Mouse (Mus musculus): ENCODE results near the gene Oxsr1. TPM values are rescaled to one million over a fixed set of nuclear protein-coding genes. Genes with fewer than 3 reads are reported as not detected.
"Not testable (repeated sequence)": the region's sequence is repeated elsewhere in the genome, so short reads cannot be mapped to it uniquely, and the experiment has no call there.

Gene Oxsr1
- total RNA-seq (2021): 10 to 100 TPM; 48.4 to 51.0 TPM
- long read RNA-seq, experiment 1, full-length matches to known transcripts: 15 of 26 reads
- long read RNA-seq, experiment 1, partial matches to known transcripts: 5 of 26 reads
- long read RNA-seq, experiment 1, other reads (novel, unspliced or antisense): 6 of 26 reads
- long read RNA-seq, experiment 2, full-length matches to known transcripts: 5 of 22 reads
- long read RNA-seq, experiment 2, partial matches to known transcripts: 6 of 22 reads
- long read RNA-seq, experiment 2, other reads (novel, unspliced or antisense): 11 of 22 reads

DNA sequence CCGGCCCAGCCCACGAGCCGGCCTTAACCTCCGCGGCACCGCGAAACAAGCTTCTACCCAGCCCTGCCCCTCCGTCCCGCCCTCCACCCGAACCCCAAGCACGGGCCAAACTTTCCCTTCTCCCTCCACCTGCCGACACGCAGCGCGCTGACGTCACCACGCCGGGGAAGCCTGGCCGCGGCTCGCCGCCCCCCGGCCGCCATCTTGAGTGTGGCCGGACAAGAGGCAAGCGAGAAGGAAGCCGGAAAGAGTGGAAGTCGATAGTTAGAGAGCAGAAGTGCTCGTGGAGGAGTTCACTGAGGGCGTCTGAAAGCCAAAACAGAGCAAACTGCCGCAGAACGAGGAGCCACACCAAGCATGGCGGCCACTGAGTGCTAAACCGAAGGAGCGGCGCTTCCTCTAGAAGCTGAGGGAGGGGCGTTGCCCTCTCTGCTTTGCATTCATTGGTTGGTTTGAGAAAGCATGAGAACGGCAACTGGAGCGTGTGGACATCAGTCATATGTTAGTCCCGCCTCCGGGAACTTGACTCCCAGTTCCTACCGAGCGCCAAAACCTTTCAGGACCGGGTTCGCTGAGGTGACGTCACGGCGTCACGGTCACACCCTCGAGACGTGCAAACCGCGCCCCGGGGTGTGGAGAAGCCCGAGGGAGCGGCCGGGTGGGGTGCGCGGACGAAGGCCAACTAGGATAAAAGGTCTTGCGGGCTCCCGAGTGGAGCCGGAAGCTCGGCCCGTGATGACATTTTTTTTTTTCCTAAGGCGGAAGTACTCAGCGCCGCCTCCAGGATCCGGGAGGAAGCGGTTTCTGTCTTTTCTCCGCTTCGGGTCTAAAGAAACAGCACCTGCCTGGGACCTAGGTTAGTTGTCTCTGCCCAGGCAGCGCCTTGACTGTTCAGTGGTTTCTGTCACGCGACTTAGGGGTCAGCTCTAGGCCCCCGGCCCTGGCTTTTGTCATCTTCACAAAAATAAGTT lies at the start of gene Oxsr1:
Oxsr1 (minus strand) TSS at position 139 of the 971 bp plus-strand sequence.
- intact Hi-C loops (cut with DNase I): no loop called here
- DNase-seq: peak; percentile 98 to 99

DNA sequence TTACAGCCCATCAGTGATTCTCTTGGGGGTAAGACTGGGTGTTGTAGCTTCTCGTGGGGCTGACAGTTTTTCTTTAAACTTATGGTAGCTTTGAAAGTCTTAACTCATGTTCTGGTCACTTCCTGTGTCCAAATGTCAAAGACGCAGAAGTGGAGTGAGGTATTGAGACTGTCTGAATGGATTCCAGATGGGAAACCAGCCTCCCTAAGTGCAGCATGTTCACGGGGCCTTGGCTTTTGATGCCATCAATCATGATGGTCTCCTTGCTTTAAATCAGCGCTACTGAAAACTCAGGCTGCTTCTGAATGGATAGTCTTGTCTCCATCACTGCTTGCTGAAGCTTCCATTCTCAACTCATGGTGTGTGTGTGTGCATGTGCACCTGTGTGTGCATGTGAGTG lies 49.0 kb upstream of the Oxsr1 start:
- intact Hi-C loops (cut with DNase I): no loop called here

DNA sequence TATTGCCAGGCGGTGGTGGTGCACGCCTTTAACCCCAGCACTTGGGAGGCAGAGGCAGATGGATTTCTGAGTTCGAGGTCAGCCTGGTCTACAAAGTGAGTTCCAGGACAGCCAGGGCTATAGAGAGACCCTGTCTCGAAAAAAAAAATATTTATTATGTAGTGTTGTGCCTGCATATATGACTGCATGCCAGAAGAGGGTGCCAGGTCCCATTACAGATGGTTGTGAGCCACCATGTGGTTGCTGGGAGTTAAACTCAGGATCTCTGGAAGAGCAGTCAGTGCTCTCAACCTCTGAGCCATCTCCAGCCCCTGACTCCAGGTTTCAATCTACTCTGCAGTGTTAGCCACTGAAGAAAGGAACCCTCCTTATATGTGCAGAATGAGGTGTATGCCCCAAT lies 48.5 kb upstream of the Oxsr1 start:
- DNase-seq; intact Hi-C loops (cut with DNase I): not testable (repeated sequence)

More for the DNA sequence above, 49.0 kb upstream of the Oxsr1 start:
- DNase-seq: no peak

DNA sequence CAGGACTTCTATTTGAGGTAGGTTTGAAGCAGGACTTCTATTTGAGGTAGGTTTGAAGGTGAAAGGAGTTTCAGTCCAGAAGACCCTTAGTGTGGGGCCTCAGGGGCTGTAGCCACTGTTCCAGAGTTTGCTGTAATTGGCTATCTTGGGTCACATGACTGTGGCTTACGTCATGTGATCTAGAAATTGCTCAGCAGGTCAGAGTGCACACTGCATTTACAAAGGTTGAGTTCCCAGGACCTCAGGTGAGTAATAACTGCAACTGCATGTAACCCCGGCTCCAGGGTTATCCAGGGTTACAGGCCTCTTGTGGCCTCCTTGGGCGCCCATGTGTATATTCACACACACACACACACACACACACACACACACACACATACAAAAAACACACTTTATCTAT lies 46.1 kb upstream of the Oxsr1 start:
- no peak for DNase-seq
- intact Hi-C loops (cut with DNase I): no loop called here

DNA sequence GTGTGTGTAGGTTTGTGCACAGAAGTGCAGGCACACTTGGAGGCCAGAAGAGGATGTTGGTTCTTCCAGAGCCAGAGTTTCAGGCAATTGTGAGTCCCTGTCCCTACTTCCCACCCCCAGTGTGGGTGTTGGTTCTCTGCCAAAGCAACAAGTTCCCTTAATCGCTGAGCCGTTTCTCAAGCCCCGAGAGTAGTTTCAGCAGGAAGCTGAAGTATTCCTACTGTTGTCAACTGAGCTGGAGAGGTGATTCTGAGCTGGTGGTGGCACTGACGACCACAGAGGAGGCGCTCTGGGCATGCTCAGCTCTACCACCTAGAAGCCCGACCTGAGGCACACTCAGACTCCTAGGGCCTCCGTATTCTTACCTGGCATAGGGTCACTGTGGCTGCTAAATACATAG lies 43.1 kb upstream of the Oxsr1 start, which contains the start of gene Slc22a14:
Slc22a14 (minus strand) TSS at position 270 of the 400 bp plus-strand sequence.
- DNase-seq: no peak
- intact Hi-C loops (cut with DNase I): no loop called here

DNA sequence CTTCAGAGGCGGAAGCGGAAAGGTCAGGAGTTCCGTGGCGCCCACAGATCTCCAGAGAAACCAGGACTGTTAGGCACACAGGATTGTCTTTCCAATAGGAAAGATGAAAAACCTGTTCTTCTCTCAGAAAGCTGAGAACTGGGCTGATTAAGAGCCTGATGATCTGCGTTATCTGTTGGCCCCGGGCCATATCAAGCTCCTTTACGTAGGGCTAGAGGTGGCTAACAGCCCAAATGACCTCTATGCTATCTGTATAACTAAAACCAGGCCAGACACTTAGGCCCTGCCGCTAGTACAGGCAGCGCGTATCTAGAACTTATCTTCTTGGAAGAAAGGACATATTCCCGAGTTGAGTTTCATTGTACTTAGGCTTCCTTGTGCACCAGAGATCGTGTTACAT lies 41.0 kb upstream of the Oxsr1 start:
- intact Hi-C loops (cut with DNase I): no loop called here
- DNase-seq: no peak

DNA sequence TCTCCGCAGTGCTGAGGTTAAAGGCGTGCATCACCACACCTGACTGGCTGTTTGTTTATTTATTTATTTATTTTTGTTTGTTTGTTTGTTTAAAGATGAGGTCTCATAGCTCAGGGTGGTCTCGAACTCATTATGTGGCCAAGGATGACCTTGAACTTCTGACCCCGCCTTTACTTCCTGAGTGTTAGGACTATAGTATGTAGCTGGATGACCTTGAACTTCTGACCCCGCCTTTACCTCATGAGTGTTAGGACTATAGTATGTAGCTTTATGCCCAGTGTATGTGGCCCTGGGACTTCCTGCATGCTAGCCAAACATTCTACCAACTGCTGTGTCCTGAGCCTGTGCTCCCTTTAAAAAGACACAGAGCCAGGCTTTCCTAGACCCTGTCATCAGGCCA lies 39.2 kb upstream of the Oxsr1 start:
- no peak for DNase-seq
- intact Hi-C loops (cut with DNase I): no loop called here

DNA sequence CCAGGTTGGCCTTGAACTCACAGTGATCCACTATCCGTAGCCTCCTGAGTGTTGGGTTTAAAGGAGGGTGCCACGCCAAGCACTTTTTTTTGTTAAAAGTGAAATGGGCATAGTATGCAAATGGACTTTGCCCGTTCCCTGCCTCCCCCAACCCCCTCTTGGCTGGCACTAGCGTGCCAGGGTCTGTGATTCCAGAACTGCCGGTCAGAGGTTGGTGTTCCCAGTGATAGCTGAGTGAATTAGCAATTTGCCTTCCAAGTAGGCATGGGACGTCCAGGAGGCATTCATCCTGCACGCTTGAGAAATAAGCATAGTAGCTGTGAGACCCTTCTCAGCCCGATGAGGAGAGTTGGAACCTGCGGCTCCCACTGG lies 35.8 kb upstream of the Oxsr1 start:
- no peak for DNase-seq
- intact Hi-C loops (cut with DNase I): loop anchor here (2.0 kb wide), 1 partner anchor 43 kb away; no protein-coding TSS in a partner anchor

DNA sequence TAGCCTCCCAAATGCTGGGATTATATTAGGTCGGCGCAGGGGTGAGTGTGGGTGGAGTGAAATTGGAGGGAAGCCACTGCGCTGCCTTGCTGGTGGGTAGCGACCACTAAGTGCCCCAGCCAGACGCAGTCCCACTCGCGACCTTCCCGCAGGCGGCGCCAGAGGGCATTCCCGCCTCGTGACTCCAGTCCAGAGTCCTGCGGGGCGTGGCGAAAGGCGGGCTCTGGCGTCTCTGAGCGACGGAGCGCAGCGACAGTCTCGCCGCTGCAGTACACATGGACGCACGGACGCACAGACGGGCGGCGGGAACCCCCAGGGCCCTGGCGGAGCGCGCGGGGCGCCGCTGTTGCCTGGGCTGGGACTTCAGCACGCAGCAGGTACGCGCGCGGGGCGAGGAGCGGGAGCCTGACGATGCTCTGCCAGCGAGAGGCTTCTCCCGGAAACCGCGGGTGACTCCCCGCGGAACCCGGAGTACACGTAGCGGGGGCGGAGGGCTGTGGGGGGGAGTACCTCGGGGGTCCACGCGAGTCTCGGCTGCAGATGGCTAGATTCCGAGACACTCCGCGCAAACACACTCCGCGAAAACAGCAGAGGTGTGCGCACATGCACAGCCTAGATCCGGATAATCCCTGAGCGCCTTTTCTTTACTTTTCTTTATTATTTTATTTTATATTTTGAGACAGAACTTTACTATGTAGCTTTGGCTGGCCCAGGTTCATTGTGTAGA lies 35.3 kb upstream of the Oxsr1 start, which contains the start of gene Xylb:
Xylb (plus strand) TSS at position 51 of the 727 bp plus-strand sequence.
- intact Hi-C loops (cut with DNase I): loop anchor here (2.0 kb wide), 2 partner anchors 43 to 73 kb away; no protein-coding TSS in a partner anchor
- DNase-seq: peak; percentile 84 to 88

DNA sequence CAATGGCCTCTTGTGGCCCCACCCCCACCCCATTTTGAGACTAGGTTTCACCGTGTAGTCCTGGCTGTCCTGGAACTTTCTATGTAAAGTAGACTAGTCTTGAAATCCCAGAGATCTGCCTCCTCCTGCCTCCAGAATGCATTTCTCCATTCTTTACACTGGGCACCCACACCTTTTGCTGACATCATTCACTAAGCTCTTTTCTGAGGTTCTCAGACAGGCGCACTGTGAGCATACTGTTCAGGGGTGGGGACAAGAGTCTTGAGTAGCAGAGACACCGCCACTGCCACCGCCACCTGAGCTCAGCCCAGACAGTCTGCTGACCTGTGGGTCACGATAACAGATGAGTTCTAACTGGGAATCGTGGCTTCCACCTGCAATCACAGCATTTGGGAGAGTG lies 33.7 kb upstream of the Oxsr1 start:
- intact Hi-C loops (cut with DNase I): loop anchor here (2.0 kb wide), 1 partner anchor 75 kb away; no protein-coding TSS in a partner anchor
- DNase-seq: no peak

DNA sequence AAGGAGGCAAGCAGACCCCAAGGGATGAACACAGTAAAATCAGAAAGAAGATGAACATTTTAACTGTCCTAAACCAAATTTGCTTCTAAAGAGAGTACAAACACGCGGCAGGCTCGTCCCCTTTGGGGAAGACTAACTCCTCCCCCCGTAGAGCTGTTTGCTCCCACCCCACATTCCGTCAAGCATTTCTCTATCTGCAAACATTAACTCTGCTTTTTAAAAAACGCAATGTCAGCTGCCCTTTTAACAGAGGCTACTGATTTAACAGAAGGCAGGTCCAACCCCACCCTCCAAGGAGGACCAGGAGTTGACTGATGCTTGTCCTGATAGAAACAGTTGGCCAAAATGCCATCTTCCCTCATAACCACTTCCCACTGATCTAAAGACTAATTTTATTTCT lies 31.7 kb upstream of the Oxsr1 start:
- DNase-seq: no peak
- intact Hi-C loops (cut with DNase I): loop anchor here (5.0 kb wide), 1 partner anchor 107 kb away; no protein-coding TSS in a partner anchor

DNA sequence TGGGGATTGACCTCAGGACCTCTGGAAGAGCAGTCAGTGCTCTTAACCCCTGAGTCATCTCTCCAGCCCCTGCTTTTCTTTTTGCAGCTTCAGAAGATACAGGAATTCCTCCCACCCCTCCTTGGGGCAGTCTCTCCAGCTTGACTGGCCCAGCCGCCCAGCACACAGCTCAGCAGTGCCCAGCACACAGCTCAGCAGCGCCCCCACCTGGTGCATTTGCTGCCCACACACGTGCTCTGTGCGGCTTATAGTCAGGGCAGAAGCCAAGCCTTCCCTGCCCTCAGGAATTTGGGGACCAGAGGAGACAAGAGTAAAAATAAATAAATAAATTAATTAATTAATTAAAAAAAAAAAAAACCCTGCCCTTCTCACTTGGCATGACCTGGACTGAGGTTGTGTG lies 29.8 kb upstream of the Oxsr1 start:
- peak; percentile 72 to 74 for DNase-seq
- intact Hi-C loops (cut with DNase I): loop anchor here (1.0 to 5.0 kb wide), 2 partner anchors 105 to 196 kb away; no protein-coding TSS in a partner anchor

DNA sequence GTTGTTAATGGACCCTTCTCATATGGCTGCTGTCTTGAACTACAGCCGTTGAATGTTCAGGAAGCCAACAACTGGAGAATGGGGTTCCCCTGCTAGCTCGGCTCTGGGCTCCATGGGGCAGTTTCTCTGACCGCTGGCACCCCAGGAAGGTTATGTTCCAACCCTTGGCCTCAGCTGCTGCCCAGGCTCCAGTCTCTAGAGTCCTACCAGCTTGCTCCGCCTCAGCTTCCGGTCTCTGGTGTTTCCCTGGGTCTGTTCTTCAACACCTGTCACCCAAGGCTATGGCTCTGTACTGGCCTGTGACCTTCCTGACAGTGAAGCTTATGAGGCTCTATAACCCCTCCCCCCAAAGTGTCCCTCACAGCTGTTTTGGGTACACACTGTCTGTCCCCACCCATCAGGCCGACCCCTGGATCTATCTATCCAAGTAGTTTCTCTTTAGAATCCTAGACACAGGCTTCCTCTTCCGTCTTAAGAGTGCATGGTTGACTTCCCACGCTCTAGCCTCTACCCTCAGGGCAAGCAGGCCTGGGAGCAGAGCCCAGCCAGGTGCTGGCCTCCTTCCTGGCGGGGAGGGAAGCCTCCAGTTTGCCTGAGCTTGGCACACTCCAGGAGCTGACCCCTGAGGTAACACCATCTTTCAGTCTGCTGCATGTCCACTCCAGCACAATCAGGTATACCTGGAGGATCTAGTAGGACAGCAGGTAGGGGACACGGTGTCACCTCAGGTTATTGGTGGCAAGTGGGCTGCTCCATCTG lies 28.9 kb upstream of the Oxsr1 start:
- intact Hi-C loops (cut with DNase I): loop anchor here (5.0 kb wide), 1 partner anchor 104 kb away; no protein-coding TSS in a partner anchor
- DNase-seq: no peak

DNA sequence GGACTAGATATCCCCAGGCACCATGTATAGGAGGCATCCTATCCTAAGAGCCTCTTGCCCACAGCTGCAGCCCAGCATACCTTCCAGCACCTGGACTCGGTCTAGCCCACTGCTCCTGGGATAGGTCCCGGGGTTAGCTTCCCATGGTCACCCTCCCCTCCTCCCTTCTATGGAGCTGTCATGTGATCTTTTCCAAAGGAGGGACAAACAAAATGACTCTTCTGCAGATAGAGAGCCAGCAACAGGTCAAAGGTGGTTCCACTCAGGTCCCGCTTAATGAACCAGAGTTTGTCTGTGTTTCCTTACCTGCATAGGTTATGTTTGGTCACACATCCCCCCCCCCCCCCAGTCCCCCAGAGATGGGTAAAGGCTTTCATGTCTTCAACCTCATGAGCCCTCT lies 28.3 kb upstream of the Oxsr1 start:
- intact Hi-C loops (cut with DNase I): loop anchor here (5.0 kb wide), 1 partner anchor 103 kb away; no protein-coding TSS in a partner anchor

DNA sequence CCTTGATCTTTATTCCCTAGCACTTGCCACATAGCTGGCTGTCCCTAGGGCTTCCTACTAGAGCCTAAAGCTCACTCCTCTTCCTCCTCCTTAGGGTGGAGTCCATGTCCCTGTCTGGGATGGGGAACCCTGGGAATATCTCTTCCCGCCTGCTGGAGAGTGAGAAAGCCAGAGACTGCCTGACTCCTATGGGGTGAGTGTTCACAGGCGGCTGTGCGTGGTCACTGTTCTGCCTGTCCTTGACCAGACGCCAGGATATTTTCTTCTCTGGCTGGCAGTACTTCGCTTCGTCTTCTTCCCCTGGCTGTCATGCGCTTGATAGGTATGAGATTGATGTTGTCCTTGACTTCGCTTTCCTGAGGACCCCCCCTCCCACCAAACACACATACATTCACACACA lies 24.1 kb upstream of the Oxsr1 start:
- intact Hi-C loops (cut with DNase I): no loop called here
- DNase-seq: no peak

More for the DNA sequence above, 28.3 kb upstream of the Oxsr1 start:
- no peak for DNase-seq

DNA sequence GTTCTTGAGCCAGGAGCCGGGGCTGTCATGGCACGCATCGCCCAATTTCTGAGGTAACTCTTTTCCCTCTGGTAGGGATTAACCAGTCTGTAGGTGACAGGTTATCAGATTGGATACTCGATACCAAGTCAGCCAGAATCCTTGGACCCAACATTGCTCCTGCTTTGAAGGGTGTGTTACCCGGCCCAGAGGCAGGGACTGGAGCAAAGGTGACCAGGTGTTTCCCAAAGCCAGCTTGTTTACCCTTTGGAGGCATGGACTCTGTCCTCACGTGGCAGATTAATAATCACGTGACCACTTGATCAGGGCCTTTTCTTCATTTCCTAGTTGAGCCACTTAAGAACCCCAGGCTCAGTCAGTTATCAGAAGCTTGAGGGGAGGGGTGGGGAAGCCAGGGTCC lies 20.5 kb upstream of the Oxsr1 start:
- intact Hi-C loops (cut with DNase I): no loop called here
- no peak for DNase-seq

DNA sequence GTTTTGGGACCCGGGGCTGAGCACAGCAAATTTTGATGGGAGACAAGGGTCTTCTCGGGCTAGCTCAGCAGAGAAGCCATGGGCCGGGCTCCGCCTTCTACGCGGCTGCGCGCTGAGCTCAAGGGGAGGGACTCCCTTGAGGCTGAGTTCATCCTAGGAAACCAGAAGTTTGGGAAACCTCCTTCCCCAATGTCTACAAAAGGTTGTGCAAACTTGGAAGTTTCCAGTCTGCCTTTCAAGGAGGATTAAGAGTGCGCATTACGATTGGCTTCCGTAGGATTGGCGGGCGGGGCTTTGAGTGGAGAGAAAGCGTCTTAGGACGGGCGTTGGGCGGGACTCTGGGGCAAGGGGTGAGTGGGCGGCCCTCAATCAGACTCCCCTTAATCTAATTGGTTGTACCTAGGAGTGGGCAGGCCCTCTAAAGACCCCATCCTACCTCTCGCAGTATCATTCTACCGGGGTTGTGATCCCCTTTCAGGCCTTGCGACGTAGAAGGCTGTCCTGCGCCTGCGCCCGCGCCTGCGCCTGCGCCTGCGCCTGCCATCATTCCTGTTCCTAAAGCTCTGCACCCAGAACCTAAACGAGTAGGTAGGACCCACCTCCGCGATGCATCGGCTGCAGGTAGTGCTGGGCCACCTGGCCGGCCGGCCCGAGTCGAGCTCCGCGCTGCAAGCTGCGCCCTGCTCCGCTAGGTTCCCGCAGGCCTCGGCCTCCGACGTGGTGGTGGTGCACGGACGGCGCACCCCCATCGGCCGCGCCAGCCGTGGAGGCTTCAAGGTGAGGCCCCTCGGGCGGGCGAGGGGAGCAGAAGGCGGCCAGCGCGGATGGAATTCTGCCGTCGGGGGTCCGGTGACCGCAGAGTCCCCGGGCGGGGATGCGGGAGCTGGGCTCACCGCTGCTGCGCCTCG lies 18.9 kb upstream of the Oxsr1 start, which contains the start of gene Myd88:
Myd88 (minus strand) TSS at position 503 of the 908 bp plus-strand sequence.
- intact Hi-C loops (cut with DNase I): no loop called here
- peak; percentile 90 to 95 for DNase-seq

DNA sequence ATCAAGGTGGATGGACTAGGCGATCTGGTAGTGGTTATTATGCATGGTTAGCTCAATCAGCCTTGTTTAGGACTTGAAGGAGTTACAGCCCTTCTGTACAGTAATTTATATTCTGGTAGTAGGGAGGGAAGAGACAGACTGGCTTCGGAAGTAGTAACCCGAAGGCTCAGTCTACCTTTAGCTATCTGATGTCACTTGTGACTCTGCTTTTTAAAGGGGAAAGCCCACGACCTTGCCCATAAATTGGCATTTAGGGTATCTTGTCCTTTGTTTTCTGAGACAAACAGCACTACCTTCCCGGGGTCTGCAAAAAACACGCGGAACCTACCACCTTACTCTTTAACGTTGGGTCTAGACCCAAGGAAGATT lies 18.0 kb upstream of the Oxsr1 start:
- intact Hi-C loops (cut with DNase I): no loop called here
- no peak for DNase-seq

All from gastrocnemius, postnatal 36 days (tissue).